Mouse (Mus musculus) kidney, embryonic 15.5 days (tissue): ENCODE data around the gene Zfp706. TPM values are rescaled to one million over a fixed set of nuclear protein-coding genes. Genes with fewer than 3 reads are reported as not detected.
A peak's percentile ranks its signal among the peaks of the same experiment; 100 is the strongest.
"Not testable (repeated sequence)": the region's sequence is repeated elsewhere in the genome, so short reads cannot be mapped to it uniquely, and the experiment has no call there.

Experiments used
- ATAC-seq: fragments of 200-750 bp; cut with Nextera tagmentation; replicated peaks from 2 replicates; pipeline ENCODE4 v1.8.0; 2017; ENCODE audit warnings: moderate TSS enrichment; ENCODE audit not compliant: low FRiP score
- H3K27ac ChIP-seq: fragments of 300-500 bp; sonication (generic); 2 replicates; pipeline ENCODE4 v1.5.1; 2015; ENCODE audit warnings: mild to moderate bottlenecking, inconsistent platforms
- H3K27me3 ChIP-seq: fragments of 300-500 bp; sonication (generic); 2 replicates; pipeline ENCODE4 v1.6.1; 2015; ENCODE audit warnings: inconsistent platforms
- H3K36me3 ChIP-seq: fragments of 300-500 bp; sonication (generic); 2 replicates; pipeline ENCODE4 v1.6.1; 2015; ENCODE audit warnings: inconsistent platforms
- H3K4me1 ChIP-seq: fragments of 300-500 bp; sonication (generic); 2 replicates; pipeline ENCODE4 v1.6.1; 2015; ENCODE audit warnings: inconsistent platforms
- H3K4me2 ChIP-seq: fragments of 300-500 bp; sonication (generic); 2 replicates; pipeline ENCODE4 v1.6.1; 2015; ENCODE audit warnings: moderate library complexity, mild to moderate bottlenecking, inconsistent platforms
- H3K4me3 ChIP-seq: fragments of 300-500 bp; sonication (generic); replicated peaks from 2 replicates; pipeline ENCODE4 v1.5.1; 2015; ENCODE audit warnings: mild to moderate bottlenecking, inconsistent platforms
- H3K9ac ChIP-seq: fragments of 300-500 bp; sonication (generic); 2 replicates; pipeline ENCODE4 v1.6.1; 2015; ENCODE audit warnings: mild to moderate bottlenecking, inconsistent platforms
- H3K9me3 ChIP-seq: fragments of 300-500 bp; sonication (generic); replicated peaks from 2 replicates; pipeline ENCODE4 v1.6.1; 2016; ENCODE audit warnings: inconsistent platforms
- WGBS: fragments of 180-500 bp; shearing (Covaris S2); methylation state at CpG from one replicate; pipeline ENCODE4 v1.1.7; 2015; ENCODE audit warnings: mixed read lengths; 5-methylcytosine and 5-hydroxymethylcytosine counted together
- polyA plus RNA-seq: library from polyadenylated mRNA; unstranded; fragments of >200 nt; fragmentation: Nextera tagmentation; extraction: Ambion mirVana; gene quantifications from 2 replicates; pipeline ENCODE4 v1.2.1, GENCODE M21; 2015

Gene Zfp706
- polyA plus RNA-seq, 1 experiment from 2014 or later = 428 TPM

- H3K27ac ChIP-seq = peak overlapping the region; percentile 96
- ATAC-seq = peak; percentile 59
- H3K4me3 ChIP-seq = peak overlapping the region; percentile 98
- peaks cover 20% of the 10 kb centered on the region for H3K4me1 ChIP-seq
- H3K9ac ChIP-seq = peak overlapping the region; percentile 100
- WGBS = under 1% methylated on average over 48 of the region's 48 CpGs
- peak overlapping the region; percentile 62 for H3K4me2 ChIP-seq
- no peaks in the 10 kb centered on the region for H3K9me3 ChIP-seq
- peaks cover 24% of the 10 kb centered on the region for H3K36me3 ChIP-seq
- H3K27me3 ChIP-seq = no peaks in the 10 kb centered on the region
Observed at GRCm38 (mm10) chr15:37006475-37007164, 953 bp downstream of the Zfp706 start.

GRCm38 (mm10) chr15:37005793-37006474, 1.6 kb downstream of the Zfp706 start:
- H3K4me2 ChIP-seq = peak overlapping the region; percentile 62
- peaks cover 31% of the 10 kb centered on the region for H3K36me3 ChIP-seq
- peak overlapping the region; percentile 98 for H3K4me3 ChIP-seq
- no peak for ATAC-seq
- WGBS = 34% methylated on average over 7 of the region's 7 CpGs
- no peaks in the 10 kb centered on the region for H3K9me3 ChIP-seq
- peaks cover 20% of the 10 kb centered on the region for H3K4me1 ChIP-seq
- no peaks in the 10 kb centered on the region for H3K27me3 ChIP-seq
- peak overlapping the region; percentile 96; the same call in 1 of the 2 replicates for H3K27ac ChIP-seq
- H3K9ac ChIP-seq = peak overlapping the region; percentile 100

GRCm38 (mm10) chr15:37004858-37005257, 2.7 kb downstream of the Zfp706 start:
- Histone ChIP-seq H3K4me2 (no peak overlapping the region), H3K4me1 (peaks cover 20% of the 10 kb centered on the region)

GRCm38 (mm10) chr15:37002276-37002675, 5.3 kb downstream of the Zfp706 start:
- no peak overlapping the region for H3K4me2 ChIP-seq
- H3K4me1 ChIP-seq = peaks cover 16% of the 10 kb centered on the region
- 79% methylated on average over 7 of the region's 7 CpGs for WGBS
- H3K4me3 ChIP-seq = no peak overlapping the region
- no peak overlapping the region for H3K27ac ChIP-seq
- H3K27me3 ChIP-seq = no peaks in the 10 kb centered on the region
- no peak overlapping the region for H3K9ac ChIP-seq
- peaks cover 68% of the 10 kb centered on the region for H3K36me3 ChIP-seq
- H3K9me3 ChIP-seq = peaks cover 3% of the 10 kb centered on the region; the same call in 1 of the 2 replicates
- ATAC-seq = no peak

More at GRCm38 (mm10) chr15:37004858-37005257, 2.7 kb downstream of the Zfp706 start:
- no peak overlapping the region for H3K4me3 ChIP-seq
- no peaks in the 10 kb centered on the region for H3K27me3 ChIP-seq
- no peak for ATAC-seq
- H3K9me3 ChIP-seq = no peaks in the 10 kb centered on the region
- H3K36me3 ChIP-seq = peaks cover 42% of the 10 kb centered on the region
- H3K27ac ChIP-seq = no peak overlapping the region
- H3K9ac ChIP-seq = no peak overlapping the region
- 82% methylated on average over 5 of the region's 5 CpGs for WGBS

GRCm38 (mm10) chr15:36999602-37000001, 8.0 kb downstream of the Zfp706 start:
- WGBS = 83% methylated on average over 7 of the region's 7 CpGs

GRCm38 (mm10) chr15:36995166-36995565, 12.4 kb downstream of the Zfp706 start:
- peaks cover 5% of the 10 kb centered on the region; the same call in 1 of the 2 replicates for H3K9me3 ChIP-seq
- no peak overlapping the region for H3K4me3 ChIP-seq
- 93% methylated on average over 4 of the region's 4 CpGs for whole genome bisulfite sequencing
- H3K27ac ChIP-seq = no peak overlapping the region
- ATAC-seq = no peak
- no peaks in the 10 kb centered on the region for H3K27me3 ChIP-seq
- H3K4me1 ChIP-seq = no peaks in the 10 kb centered on the region
- no peak overlapping the region for H3K4me2 ChIP-seq
- H3K9ac ChIP-seq = no peak overlapping the region
- H3K36me3 ChIP-seq = peaks cover 35% of the 10 kb centered on the region

More at GRCm38 (mm10) chr15:36999602-37000001, 8.0 kb downstream of the Zfp706 start:
- H3K27me3 ChIP-seq, H3K27ac ChIP-seq, H3K9me3 ChIP-seq, H3K4me2 ChIP-seq, H3K9ac ChIP-seq, H3K4me1 ChIP-seq, H3K4me3 ChIP-seq, ATAC-seq: not testable (repeated sequence)
- H3K36me3 ChIP-seq = peaks cover 66% of the 10 kb centered on the region

GRCm38 (mm10) chr15:36994665-36995064, 12.9 kb downstream of the Zfp706 start:
- no peak overlapping the region for H3K4me3 ChIP-seq
- H3K36me3 ChIP-seq = peaks cover 30% of the 10 kb centered on the region
- no peak overlapping the region for H3K27ac ChIP-seq
- H3K9me3 ChIP-seq = peaks cover 5% of the 10 kb centered on the region; the same call in 1 of the 2 replicates
- no peaks in the 10 kb centered on the region for H3K4me1 ChIP-seq
- H3K9ac ChIP-seq = no peak overlapping the region
- H3K27me3 ChIP-seq = no peaks in the 10 kb centered on the region
- WGBS = 72% methylated on average over 1 of the region's 1 CpGs
- ATAC-seq = no peak
- no peak overlapping the region for H3K4me2 ChIP-seq

GRCm38 (mm10) chr15:36993435-36994178, 14.0 kb downstream of the Zfp706 start:
- H3K27me3 ChIP-seq = no peaks in the 10 kb centered on the region
- H3K9ac ChIP-seq = no peak overlapping the region
- ATAC-seq = no peak
- H3K36me3 ChIP-seq = peaks cover 19% of the 10 kb centered on the region
- 76% methylated on average over 8 of the region's 8 CpGs for WGBS
- no peaks in the 10 kb centered on the region for H3K4me1 ChIP-seq
- H3K4me2 ChIP-seq = no peak overlapping the region
- no peak overlapping the region for H3K4me3 ChIP-seq
- H3K9me3 ChIP-seq = peaks cover 5% of the 10 kb centered on the region; the same call in 1 of the 2 replicates
- H3K27ac ChIP-seq = no peak overlapping the region

GRCm38 (mm10) chr15:36991353-36991752, 16.2 kb downstream of the Zfp706 start:
- H3K9me3 ChIP-seq = no peaks in the 10 kb centered on the region
- H3K9ac ChIP-seq = no peak overlapping the region
- H3K4me1 ChIP-seq = peaks cover 7% of the 10 kb centered on the region; the same call in 1 of the 2 replicates
- WGBS = 66% methylated on average over 6 of the region's 6 CpGs
- H3K36me3 ChIP-seq = peaks cover 3% of the 10 kb centered on the region; the same call in 1 of the 2 replicates
- no peak overlapping the region for H3K27ac ChIP-seq
- H3K27me3 ChIP-seq = no peaks in the 10 kb centered on the region
- H3K4me3 ChIP-seq = no peak overlapping the region
- ATAC-seq = no peak
- H3K4me2 ChIP-seq = no peak overlapping the region

GRCm38 (mm10) chr15:36989922-36990321, 17.7 kb downstream of the Zfp706 start:
- H3K27ac ChIP-seq = no peak overlapping the region
- no peak overlapping the region for H3K4me2 ChIP-seq
- peaks cover under 1% of the 10 kb centered on the region; the same call in 1 of the 2 replicates for H3K36me3 ChIP-seq
- H3K27me3 ChIP-seq = no peaks in the 10 kb centered on the region
- no peak overlapping the region for H3K9ac ChIP-seq
- WGBS = 78% methylated on average over 11 of the region's 11 CpGs
- ATAC-seq = no peak
- H3K9me3 ChIP-seq = no peaks in the 10 kb centered on the region
- H3K4me1 ChIP-seq = peaks cover 21% of the 10 kb centered on the region
- H3K4me3 ChIP-seq = no peak overlapping the region

GRCm38 (mm10) chr15:36988718-36989115, 18.9 kb downstream of the Zfp706 start:
- 88% methylated on average over 2 of the region's 2 CpGs for WGBS

More at GRCm38 (mm10) chr15:36988718-36989115, 18.9 kb downstream of the Zfp706 start:
- H3K4me3 ChIP-seq = no peak overlapping the region
- H3K27ac ChIP-seq = no peak overlapping the region
- H3K4me1 ChIP-seq = peaks cover 32% of the 10 kb centered on the region
- no peak for ATAC-seq
- H3K27me3 ChIP-seq = no peaks in the 10 kb centered on the region
- H3K9ac ChIP-seq = no peak overlapping the region
- no peak overlapping the region for H3K4me2 ChIP-seq
- no peaks in the 10 kb centered on the region for H3K9me3 ChIP-seq
- H3K36me3 ChIP-seq = no peaks in the 10 kb centered on the region
